Mouse (Mus musculus): ENCODE results near the gene Hddc3. TPM values are rescaled to one million over a fixed set of nuclear protein-coding genes. Genes with fewer than 3 reads are reported as not detected.
"Not testable (repeated sequence)": the region's sequence is repeated elsewhere in the genome, so short reads cannot be mapped to it uniquely, and the experiment has no call there.

The Hddc3 gene
- polyA plus RNA-seq, 1 experiment from 2014 or later: 25.7 TPM

DNA sequence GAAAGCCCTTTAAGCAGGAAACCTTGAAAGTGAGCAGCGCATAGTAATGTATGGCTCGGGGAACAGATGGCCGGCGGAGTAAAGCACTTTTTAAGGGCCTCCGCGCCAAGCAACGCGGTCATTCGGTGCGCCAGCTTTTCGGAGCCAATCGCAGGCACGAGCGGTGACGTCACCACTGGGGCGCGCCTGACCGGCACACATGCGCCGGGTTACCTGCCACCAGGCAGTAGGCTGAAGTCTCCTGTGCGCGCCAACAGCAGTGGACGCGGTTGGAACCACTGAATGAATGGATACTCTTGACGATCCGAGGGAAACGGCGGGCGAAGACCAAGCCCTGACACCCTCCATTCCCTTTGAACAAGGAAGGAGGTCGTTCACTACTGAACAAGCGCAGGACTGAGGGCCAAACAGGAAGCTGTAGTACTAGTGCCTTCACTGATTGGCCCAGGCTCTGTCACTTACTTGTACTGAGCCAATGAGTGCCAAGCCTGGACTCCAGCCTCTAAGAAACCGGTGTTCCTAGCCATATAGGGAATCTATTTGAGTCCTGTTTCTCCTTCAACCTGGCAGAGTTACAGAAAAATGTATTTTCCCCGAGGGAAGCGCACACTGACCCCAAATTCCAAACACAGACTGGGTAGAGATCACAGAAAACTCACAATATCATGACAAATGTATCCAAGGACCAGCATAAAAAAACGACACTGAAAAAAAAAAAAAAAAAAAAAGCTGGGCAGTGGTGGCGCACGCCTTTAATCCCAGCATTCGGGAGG lies 18.7 kb upstream of the Hddc3 start, which contains the start of gene Rccd1:
TSS of gene Rccd1 (minus strand) at position 412 of the 773 bp plus-strand sequence.
- ATAC-seq (replicated peaks; ENCODE audit: insufficient number of reproducible peaks, low FRiP score, low TSS enrichment, low read depth) (peak; percentile 98), DNase-seq (ENCODE audit: low spot score) (peak; percentile 96)
- Histone ChIP-seq H3K9ac (replicated peaks; ENCODE audit: low read length) (peak within 1 kb of the TSS; percentile 74), H3K36me3 (replicated peaks; ENCODE audit: control insufficient read depth, insufficient read depth, low read depth, low read length) (peaks cover 6% of the 10 kb centered on the region), H3K4me2 (ENCODE audit: low read depth, low read length) (peak within 1 kb of the TSS; percentile 69), H3K4me3 (ENCODE audit: low read depth, low read length) (peak within 1 kb of the TSS; percentile 60), H3K27me3 (ENCODE audit: control insufficient read depth, insufficient read depth, low read length) (no peaks in the 10 kb centered on the region), H3K9me3 (replicated peaks; ENCODE audit: control insufficient read depth, low read length) (no peaks in the 10 kb centered on the region), H3K27ac (replicated peaks; ENCODE audit: low read depth, low read length) (peak within 1 kb of the TSS; percentile 59; the same call in 1 of the 2 replicates), H3K4me1 (ENCODE audit: control insufficient read depth, insufficient read depth, low read length) (no peaks in the 10 kb centered on the region)
- WGBS: 3% methylated on average over 38 of the region's 38 CpGs

DNA sequence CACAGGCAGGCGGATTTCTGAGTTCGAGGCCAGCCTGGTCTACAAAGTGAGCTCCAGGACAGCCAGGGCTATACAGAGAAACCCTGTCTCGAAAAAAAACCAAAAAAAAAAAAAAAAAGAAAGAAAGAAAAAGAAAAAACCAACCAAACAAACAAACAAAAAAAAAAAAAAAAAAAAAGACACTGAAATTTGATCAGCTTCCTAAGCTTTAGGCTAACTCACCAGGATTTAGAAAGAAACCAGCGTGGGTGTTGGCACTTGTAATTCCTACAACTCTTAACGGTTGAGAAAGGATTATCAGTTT lies 18.1 kb upstream of the Hddc3 start:
- H3K9ac ChIP-seq (replicated peaks; ENCODE audit: low read length); H3K27me3 ChIP-seq (ENCODE audit: control insufficient read depth, insufficient read depth, low read length); H3K4me1 ChIP-seq (ENCODE audit: control insufficient read depth, insufficient read depth, low read length); H3K4me3 ChIP-seq (ENCODE audit: low read depth, low read length); H3K4me2 ChIP-seq (ENCODE audit: low read depth, low read length); H3K9me3 ChIP-seq (replicated peaks; ENCODE audit: control insufficient read depth, low read length); ATAC-seq (replicated peaks; ENCODE audit: insufficient number of reproducible peaks, low FRiP score, low TSS enrichment, low read depth); H3K36me3 ChIP-seq (replicated peaks; ENCODE audit: control insufficient read depth, insufficient read depth, low read depth, low read length); DNase-seq (ENCODE audit: low spot score); H3K27ac ChIP-seq (replicated peaks; ENCODE audit: low read depth, low read length): not testable (repeated sequence)
- 48% methylated on average over 4 of the region's 5 CpGs for WGBS

DNA sequence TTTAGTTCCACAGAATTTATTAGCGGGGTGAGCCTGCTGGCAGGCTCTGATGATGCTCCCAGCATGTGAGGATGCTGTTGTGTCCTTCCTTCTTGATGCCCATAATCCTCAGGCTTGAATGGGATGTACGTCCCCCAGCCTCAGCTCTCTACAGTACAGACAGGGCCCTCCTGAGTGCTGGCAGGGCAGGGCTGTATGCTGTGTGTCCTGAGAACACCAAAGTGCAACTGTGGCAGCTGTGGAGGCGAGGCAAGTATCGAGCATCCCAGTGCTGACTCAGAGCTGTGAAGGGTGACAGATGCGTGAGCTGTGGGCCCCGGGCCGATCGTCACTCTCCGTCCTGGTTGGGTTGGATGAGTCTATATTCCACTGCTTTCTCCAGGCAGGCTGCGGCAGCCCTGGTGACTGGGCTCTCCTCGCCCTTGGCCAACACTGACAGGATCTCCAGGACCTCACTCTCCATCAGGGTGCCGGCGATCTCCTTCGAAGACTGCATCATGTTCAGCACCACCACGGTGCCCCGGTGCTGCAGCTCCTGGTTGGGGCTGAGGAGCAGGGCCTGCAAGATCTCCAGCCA lies 17.5 kb upstream of the Hddc3 start:
- H3K9ac ChIP-seq (replicated peaks; ENCODE audit: low read length): no peak overlapping the region
- H3K27me3 ChIP-seq (ENCODE audit: control insufficient read depth, insufficient read depth, low read length): no peaks in the 10 kb centered on the region
- H3K4me2 ChIP-seq (ENCODE audit: low read depth, low read length): no peak overlapping the region
- peaks cover 10% of the 10 kb centered on the region for H3K36me3 ChIP-seq (replicated peaks; ENCODE audit: control insufficient read depth, insufficient read depth, low read depth, low read length)
- no peaks in the 10 kb centered on the region for H3K9me3 ChIP-seq (replicated peaks; ENCODE audit: control insufficient read depth, low read length)
- no peak for DNase-seq (ENCODE audit: low spot score)
- no peaks in the 10 kb centered on the region for H3K4me1 ChIP-seq (ENCODE audit: control insufficient read depth, insufficient read depth, low read length)
- WGBS: 93% methylated on average over 16 of the region's 16 CpGs
- ATAC-seq (replicated peaks; ENCODE audit: insufficient number of reproducible peaks, low FRiP score, low TSS enrichment, low read depth): no peak
- H3K4me3 ChIP-seq (ENCODE audit: low read depth, low read length): no peak overlapping the region
- H3K27ac ChIP-seq (replicated peaks; ENCODE audit: low read depth, low read length): no peak overlapping the region

DNA sequence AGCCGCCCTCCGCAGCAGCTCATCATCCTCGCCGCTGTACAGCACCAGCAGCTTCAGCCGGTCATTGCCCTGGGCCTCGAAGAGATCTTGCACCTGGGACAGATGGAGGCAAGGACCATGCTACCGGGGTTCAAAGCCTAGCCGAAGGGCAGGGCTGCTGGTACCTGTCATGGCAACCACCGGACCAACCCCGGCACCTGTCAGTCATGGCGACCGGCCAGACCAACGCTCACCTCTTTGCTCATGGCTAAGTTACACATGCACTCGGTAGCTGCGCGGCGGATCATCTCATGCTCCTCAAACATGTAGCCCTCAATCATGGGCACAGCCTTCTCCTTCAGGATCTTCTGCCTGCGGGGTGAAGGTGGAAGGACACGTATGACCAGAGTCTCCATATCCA lies 16.8 kb upstream of the Hddc3 start:
- Histone ChIP-seq H3K36me3 (replicated peaks; ENCODE audit: control insufficient read depth, insufficient read depth, low read depth, low read length) (peaks cover 14% of the 10 kb centered on the region), H3K4me1 (ENCODE audit: control insufficient read depth, insufficient read depth, low read length) (no peaks in the 10 kb centered on the region), H3K4me2 (ENCODE audit: low read depth, low read length) (no peak overlapping the region), H3K27me3 (ENCODE audit: control insufficient read depth, insufficient read depth, low read length) (no peaks in the 10 kb centered on the region), H3K9me3 (replicated peaks; ENCODE audit: control insufficient read depth, low read length) (no peaks in the 10 kb centered on the region), H3K27ac (replicated peaks; ENCODE audit: low read depth, low read length) (no peak overlapping the region), H3K9ac (replicated peaks; ENCODE audit: low read length) (no peak overlapping the region), H3K4me3 (ENCODE audit: low read depth, low read length) (no peak overlapping the region)
- DNase-seq (ENCODE audit: low spot score) (no peak), ATAC-seq (replicated peaks; ENCODE audit: insufficient number of reproducible peaks, low FRiP score, low TSS enrichment, low read depth) (no peak)
- 96% methylated on average over 19 of the region's 19 CpGs for WGBS

DNA sequence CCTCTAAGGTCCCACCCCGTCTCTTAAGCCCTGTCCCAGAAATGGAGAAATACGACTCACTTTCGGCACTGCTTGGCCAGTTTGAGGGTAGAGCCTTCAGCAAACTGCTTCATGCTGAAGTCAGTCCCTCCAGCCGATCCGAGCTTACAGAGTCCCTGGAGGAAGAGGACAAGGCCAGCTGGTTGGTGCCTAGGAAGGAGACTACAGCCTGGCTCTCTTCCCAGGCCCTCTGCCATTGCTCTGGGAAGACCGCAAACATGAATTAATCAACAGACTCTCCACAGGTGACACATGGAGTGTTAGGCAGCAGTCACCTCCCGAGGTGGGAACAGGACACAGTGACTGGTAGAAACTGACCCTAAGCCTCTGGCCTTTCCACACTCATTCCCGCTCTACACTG lies 12.6 kb upstream of the Hddc3 start:
- no peak overlapping the region for H3K9ac ChIP-seq (replicated peaks; ENCODE audit: low read length)
- H3K27ac ChIP-seq (replicated peaks; ENCODE audit: low read depth, low read length): no peak overlapping the region
- no peaks in the 10 kb centered on the region for H3K27me3 ChIP-seq (ENCODE audit: control insufficient read depth, insufficient read depth, low read length)
- H3K9me3 ChIP-seq (replicated peaks; ENCODE audit: control insufficient read depth, low read length): no peaks in the 10 kb centered on the region
- no peak overlapping the region for H3K4me3 ChIP-seq (ENCODE audit: low read depth, low read length)
- ATAC-seq (replicated peaks; ENCODE audit: insufficient number of reproducible peaks, low FRiP score, low TSS enrichment, low read depth) (no peak), DNase-seq (ENCODE audit: low spot score) (no peak)
- no peak overlapping the region for H3K4me2 ChIP-seq (ENCODE audit: low read depth, low read length)
- no peaks in the 10 kb centered on the region for H3K4me1 ChIP-seq (ENCODE audit: control insufficient read depth, insufficient read depth, low read length)
- 90% methylated on average over 8 of the region's 8 CpGs for WGBS
- peaks cover 40% of the 10 kb centered on the region for H3K36me3 ChIP-seq (replicated peaks; ENCODE audit: control insufficient read depth, insufficient read depth, low read depth, low read length)

DNA sequence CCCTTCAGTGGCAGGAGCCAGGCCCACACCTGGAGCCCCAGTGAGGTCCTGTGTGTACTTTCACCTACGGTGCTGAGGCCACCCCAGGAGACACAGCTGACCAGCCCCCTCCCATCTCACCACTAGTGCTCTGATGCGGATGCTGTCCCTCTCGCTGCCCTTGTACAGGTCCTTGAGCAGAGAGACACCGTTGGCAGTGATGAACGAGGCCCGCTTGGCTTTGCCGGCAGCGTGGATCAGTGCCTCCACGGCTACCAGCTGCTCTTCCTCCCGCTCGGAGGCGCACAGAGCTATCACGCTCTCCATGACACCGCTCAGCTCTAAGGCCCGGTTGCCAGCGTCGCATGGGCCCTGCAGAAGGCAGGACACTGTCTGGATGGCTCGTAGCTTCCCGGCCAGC lies 11.5 kb upstream of the Hddc3 start:
- no peaks in the 10 kb centered on the region for H3K4me1 ChIP-seq (ENCODE audit: control insufficient read depth, insufficient read depth, low read length)
- no peaks in the 10 kb centered on the region for H3K9me3 ChIP-seq (replicated peaks; ENCODE audit: control insufficient read depth, low read length)
- WGBS: 99% methylated on average over 19 of the region's 19 CpGs
- no peak overlapping the region for H3K9ac ChIP-seq (replicated peaks; ENCODE audit: low read length)
- no peak for DNase-seq (ENCODE audit: low spot score)
- H3K36me3 ChIP-seq (replicated peaks; ENCODE audit: control insufficient read depth, insufficient read depth, low read depth, low read length): peaks cover 39% of the 10 kb centered on the region
- no peak overlapping the region for H3K27ac ChIP-seq (replicated peaks; ENCODE audit: low read depth, low read length)
- no peak overlapping the region for H3K4me2 ChIP-seq (ENCODE audit: low read depth, low read length)
- no peak overlapping the region for H3K4me3 ChIP-seq (ENCODE audit: low read depth, low read length)
- no peaks in the 10 kb centered on the region for H3K27me3 ChIP-seq (ENCODE audit: control insufficient read depth, insufficient read depth, low read length)
- no peak for ATAC-seq (replicated peaks; ENCODE audit: insufficient number of reproducible peaks, low FRiP score, low TSS enrichment, low read depth)

DNA sequence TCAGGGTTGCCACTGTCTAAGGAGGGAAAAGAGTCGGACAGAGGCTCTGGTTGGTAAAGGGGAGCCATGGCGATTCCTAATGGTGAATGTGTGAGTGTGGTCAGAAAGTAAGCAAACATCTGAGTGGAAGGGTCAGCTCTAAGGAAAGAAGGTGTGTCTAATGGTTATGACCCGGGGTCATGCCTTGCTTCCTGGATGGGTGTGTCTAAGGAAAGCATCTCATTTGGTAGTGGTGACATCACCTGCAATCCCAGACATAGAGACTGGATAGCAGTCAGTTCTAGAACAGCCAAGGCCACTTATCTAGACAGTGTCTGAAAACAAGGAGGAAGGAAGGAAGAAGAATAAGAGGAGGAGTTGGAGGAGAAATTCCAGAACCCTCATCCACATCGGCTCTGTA lies 8.1 kb upstream of the Hddc3 start:
- Histone ChIP-seq H3K9ac (replicated peaks; ENCODE audit: low read length) (no peak overlapping the region), H3K36me3 (replicated peaks; ENCODE audit: control insufficient read depth, insufficient read depth, low read depth, low read length) (peaks cover 39% of the 10 kb centered on the region), H3K4me1 (ENCODE audit: control insufficient read depth, insufficient read depth, low read length) (no peaks in the 10 kb centered on the region), H3K4me2 (ENCODE audit: low read depth, low read length) (no peak overlapping the region), H3K27me3 (ENCODE audit: control insufficient read depth, insufficient read depth, low read length) (no peaks in the 10 kb centered on the region), H3K27ac (replicated peaks; ENCODE audit: low read depth, low read length) (no peak overlapping the region), H3K4me3 (ENCODE audit: low read depth, low read length) (no peak overlapping the region), H3K9me3 (replicated peaks; ENCODE audit: control insufficient read depth, low read length) (no peaks in the 10 kb centered on the region)
- ATAC-seq (replicated peaks; ENCODE audit: insufficient number of reproducible peaks, low FRiP score, low TSS enrichment, low read depth): no peak
- 89% methylated on average over 4 of the region's 4 CpGs for WGBS
- no peak for DNase-seq (ENCODE audit: low spot score)

DNA sequence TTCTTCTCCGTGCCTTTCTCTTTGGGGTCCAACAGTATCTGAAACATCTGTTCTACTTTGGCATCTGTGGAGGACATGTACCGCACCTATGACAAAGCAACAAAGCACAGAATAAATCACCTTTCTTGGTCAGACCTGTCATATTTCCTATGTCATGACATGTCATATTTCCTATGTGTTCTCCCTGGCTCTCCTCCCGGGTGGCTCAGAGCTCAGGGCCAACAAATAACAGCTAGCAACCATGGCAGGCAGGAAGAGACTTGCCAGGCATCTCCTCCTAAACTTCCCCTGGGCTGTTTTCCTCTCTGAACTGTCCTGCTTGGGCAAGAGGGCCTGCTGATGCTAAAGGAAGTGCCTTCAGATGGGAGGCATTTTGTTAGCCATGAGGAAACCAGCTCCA lies 6.0 kb upstream of the Hddc3 start:
- Histone ChIP-seq H3K27me3 (ENCODE audit: control insufficient read depth, insufficient read depth, low read length) (no peaks in the 10 kb centered on the region), H3K36me3 (replicated peaks; ENCODE audit: control insufficient read depth, insufficient read depth, low read depth, low read length) (peaks cover 30% of the 10 kb centered on the region), H3K4me3 (ENCODE audit: low read depth, low read length) (no peak overlapping the region), H3K27ac (replicated peaks; ENCODE audit: low read depth, low read length) (no peak overlapping the region), H3K9ac (replicated peaks; ENCODE audit: low read length) (no peak overlapping the region), H3K4me1 (ENCODE audit: control insufficient read depth, insufficient read depth, low read length) (no peaks in the 10 kb centered on the region; the same call in 1 of the 2 replicates), H3K4me2 (ENCODE audit: low read depth, low read length) (no peak overlapping the region), H3K9me3 (replicated peaks; ENCODE audit: control insufficient read depth, low read length) (no peaks in the 10 kb centered on the region)
- ATAC-seq (replicated peaks; ENCODE audit: insufficient number of reproducible peaks, low FRiP score, low TSS enrichment, low read depth) (no peak), DNase-seq (ENCODE audit: low spot score) (no peak)
- 89% methylated on average over 3 of the region's 3 CpGs for WGBS
